Mouse (Mus musculus) thymus, adult 2 months (tissue): Measurements from ENCODE around the gene Zfp622.

Source experiments
- CTCF ChIP-seq: fragments of 200-500 bp; IDR thresholded peaks from 2 replicates; pipeline ENCODE4 v1.5.1; 2012; ENCODE audit warnings: mild to moderate bottlenecking, control low read depth, low read length, moderate library complexity, borderline replicate concordance; ENCODE audit not compliant: control insufficient read depth, poor library complexity, insufficient read depth; ENCODE audit errors: extremely low read depth
- POLR2A ChIP-seq: fragments of 200-500 bp; IDR thresholded peaks from 2 replicates; pipeline ENCODE4 v1.6.1; 2012; ENCODE audit warnings: mild to moderate bottlenecking, low read length, control low read depth, moderate library complexity; ENCODE audit not compliant: control insufficient read depth, poor library complexity, insufficient read depth; ENCODE audit errors: extremely low read depth

- TF ChIP-seq POLR2A = no peak
- no peak for TF ChIP-seq CTCF
Measured at GRCm38 (mm10) chr15:26040567-26040966, 56.4 kb downstream of the Zfp622 start.
